Mouse (Mus musculus) kidney, postnatal 10 days (tissue): ENCODE measurements at regions not wholly inside any gene's neighbourhood (a gene's known extent, or its start where the extent isn't known, plus 50 kb on each side); places are given as distances from the start of the nearest gene placed in this dataset.
A peak's percentile ranks its signal among the peaks of the same experiment; 100 is the strongest.

Source experiments
- DNase-seq: peaks from one replicate; pipeline ENCODE4 v3.0.0; 2021; ENCODE audit warnings: mixed read lengths

- no peak for DNase-seq
Observed at GRCm38 (mm10) chr11:63620220-63620619, 301.9 kb downstream of the Hs3st3b1 start.

DNA sequence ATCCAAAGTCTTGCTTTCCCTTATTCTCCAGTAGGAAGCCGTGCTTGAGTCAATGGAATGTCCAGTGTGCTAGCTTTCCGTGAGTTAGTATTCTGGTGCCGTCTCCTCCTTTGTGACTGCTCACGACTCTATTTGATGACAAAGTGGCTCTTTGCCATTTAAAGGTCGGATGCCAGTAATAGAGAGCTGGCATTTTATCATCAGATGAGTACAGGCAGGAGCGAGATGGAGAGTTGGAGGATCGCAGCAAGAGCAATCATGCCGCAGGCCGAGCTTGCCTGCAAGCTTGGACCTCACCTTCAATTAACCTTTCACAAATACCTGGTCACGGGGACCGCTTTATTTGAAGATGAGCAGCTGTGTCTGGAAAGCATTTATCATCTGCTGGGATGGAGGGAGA is 291.8 kb downstream of the Hs3st3b1 start:
- DNase-seq, result no peak

GRCm38 (mm10) chr11:63657057-63657456 is 265.0 kb downstream of the Hs3st3b1 start:
- no peak for DNase-seq

- DNase-seq, result no peak
Observed at GRCm38 (mm10) chr11:63665268-63665934, 256.7 kb downstream of the Hs3st3b1 start.

DNA sequence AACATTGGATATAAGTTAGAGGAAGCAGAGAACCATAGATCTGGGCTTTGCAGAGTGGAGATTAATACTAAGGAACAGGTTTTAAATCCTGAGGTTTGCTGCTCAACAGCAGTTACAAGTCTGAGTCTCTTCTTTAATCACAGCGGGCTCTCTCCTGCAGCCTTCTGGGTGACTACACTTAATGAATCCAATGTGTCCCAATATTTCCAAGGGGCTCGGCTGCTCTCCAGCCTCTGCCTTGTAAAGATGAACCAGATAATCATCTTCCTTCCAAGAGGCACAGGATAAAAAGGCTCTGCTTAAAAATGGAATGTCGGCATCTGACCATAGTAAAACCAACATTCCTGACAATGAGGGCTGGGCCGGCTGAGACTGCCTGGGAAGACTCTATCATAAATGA is 251.6 kb downstream of the Hs3st3b1 start:
- no peak for DNase-seq

- DNase-seq, result no peak
Observed at GRCm38 (mm10) chr11:63671816-63672215, 250.3 kb downstream of the Hs3st3b1 start.

DNA sequence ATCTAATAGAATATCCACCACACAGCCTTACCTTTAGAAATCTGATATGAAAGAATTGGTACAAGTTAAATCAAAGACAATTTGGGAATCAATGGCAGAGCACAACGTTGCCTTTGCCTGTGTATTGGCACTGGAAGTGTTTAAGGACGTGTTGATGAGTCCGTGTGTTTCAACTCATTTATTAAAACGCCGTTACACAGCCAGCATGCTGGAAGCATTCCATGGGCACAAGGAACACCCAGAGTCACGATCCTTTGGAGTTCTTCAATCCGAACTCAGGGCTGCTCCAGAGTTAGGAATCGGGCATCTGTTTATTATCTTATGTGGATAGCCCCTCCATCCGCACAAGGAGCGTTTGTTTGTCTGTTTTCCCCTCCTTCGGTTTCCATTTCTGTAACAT is 244.2 kb downstream of the Hs3st3b1 start:
- DNase-seq, result no peak

DNA sequence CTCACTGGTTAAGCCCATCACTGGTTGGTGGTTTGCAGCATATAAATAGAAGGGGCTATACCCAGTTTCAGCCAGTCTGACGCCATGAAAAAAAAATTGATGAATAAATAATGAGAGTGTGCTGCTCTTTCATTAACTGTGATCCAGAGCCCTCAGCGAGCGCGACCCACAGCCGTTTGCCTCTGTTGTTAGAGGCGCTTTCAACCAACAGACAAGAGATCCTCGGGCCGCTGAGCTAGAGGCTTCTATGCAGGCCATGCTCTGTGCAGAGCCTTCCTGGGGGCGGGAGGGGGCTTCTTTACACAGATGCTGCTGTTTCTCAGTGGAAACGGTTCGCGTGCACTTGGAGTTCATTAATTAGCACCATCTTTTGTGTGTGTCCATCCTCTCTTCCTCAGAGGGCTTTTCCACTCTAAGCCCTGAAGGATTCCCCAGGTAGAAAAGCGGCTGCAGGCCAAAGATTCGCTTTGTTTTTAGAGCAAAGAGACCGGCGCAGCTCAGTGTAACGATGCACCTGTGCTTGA is 243.6 kb downstream of the Hs3st3b1 start:
- no peak for DNase-seq

GRCm38 (mm10) chr11:63679491-63679890 is 242.6 kb downstream of the Hs3st3b1 start:
- DNase-seq, result no peak

DNA sequence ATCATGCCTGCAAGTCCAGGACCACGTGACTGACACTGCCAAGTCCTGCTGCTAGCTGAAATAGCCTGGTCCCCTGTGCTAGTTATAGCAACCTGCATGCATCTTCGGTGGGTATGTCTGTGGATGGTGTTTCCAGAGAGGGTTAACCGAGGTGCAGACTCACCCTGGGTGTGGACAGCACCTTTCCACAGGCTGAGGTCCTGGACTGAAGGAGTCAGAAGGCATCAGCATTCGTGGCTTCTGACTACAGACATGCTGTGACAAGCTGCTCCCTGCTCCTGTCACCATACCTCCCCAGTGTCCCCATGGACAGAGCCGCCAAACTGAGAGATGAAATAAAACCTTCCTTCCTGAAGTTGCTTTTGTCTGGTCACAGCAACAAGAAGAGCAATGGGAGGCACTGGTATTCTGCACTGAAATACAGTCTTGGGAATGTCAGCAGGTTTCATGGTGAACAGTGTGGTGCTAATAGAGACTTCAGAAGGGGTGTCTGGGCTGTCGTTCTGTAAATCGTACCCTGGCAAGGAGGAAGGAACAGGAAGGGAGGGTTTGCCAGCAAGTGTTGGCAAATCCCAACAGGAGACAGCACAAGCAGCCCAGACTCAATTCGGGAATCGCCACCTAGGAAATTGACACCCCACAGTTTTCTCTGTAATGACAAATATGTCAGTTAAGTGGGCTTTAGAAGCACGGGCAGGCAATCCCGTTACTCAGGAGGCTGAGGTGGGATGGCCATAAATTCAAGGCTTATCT is 237.7 kb downstream of the Hs3st3b1 start:
- DNase-seq, result no peak

DNA sequence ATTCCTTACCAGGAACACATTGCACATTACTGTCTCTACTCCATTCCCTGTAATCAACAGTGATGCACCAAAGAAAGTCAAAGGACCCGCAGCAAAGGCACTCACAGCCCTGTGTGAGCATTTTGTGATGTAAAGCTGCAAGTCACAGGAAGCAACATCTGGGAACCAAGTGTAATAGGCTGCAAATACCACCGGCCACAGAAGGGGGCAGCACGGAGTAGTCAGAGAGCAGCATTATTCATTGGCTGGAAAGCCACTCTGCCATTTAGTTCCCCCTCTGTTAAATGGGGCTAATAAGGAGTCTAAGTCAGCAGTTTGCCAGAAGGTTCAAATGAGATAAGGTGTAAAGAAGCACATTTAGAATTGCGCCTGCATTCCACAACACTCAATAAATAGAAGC is 231.0 kb downstream of the Hs3st3b1 start:
- peak; percentile 48 for DNase-seq

DNA sequence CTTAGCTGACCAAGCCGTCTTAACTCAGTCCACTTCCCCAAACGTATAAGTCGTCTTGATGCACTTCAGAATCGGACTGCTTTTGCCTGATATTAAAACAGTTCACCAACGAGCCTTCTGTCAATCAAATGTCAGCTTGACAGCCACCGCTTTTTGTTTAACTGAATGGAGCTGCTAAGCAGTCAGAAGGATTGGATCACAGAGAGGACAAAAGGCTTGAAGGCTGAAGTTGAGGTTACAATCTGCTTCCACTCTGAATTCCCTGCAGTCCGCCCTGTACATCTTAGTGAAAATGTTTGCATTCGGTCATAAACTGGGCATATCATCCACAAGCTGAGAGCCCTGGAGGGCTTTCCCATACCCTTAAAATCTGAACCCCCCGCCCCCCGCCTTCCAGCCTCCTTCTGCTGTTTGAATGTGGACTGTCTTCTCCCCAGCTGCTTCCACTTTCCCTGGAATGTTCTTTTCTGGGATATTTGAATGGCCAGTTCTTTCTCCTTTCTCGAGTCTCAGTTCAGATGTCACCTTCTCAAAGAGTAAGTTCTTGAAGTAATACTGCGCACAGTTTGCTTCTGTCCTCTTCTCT is 217.0 kb downstream of the Hs3st3b1 start:
- DNase-seq, result no peak

DNA sequence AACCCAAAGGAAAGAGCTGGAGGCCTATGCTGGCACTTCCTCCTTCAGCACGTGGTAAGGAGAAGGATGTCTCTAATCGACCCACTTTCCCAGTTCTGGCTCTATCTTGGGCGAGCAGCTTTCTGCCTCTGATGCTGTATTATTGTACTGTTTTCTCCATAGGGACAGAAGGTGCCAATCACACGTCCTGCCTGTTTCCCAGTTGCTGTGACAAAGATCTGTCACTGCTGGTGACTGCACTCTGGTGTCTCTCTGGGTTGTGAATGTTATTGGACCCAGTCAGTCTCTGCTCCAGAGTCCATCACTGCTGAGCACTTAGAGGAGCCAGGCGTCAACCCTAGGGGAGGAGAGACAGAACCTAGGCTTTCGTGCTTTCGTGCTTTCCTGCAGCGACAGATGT is 216.0 kb downstream of the Hs3st3b1 start:
- no peak for DNase-seq

GRCm38 (mm10) chr11:63707093-63707492 is 215.0 kb downstream of the Hs3st3b1 start:
- no peak for DNase-seq

GRCm38 (mm10) chr11:63708412-63708811 is 213.7 kb downstream of the Hs3st3b1 start:
- DNase-seq, result peak; percentile 5

GRCm38 (mm10) chr11:63712053-63712864 is 209.8 kb downstream of the Hs3st3b1 start:
- DNase-seq, result no peak

GRCm38 (mm10) chr11:63722261-63722660 is 199.8 kb downstream of the Hs3st3b1 start:
- no peak for DNase-seq

GRCm38 (mm10) chr11:63730880-63731279 is 191.2 kb downstream of the Hs3st3b1 start:
- DNase-seq, result peak; percentile 8

GRCm38 (mm10) chr11:63753260-63753659 is 168.8 kb downstream of the Hs3st3b1 start:
- peak; percentile 18 for DNase-seq

DNA sequence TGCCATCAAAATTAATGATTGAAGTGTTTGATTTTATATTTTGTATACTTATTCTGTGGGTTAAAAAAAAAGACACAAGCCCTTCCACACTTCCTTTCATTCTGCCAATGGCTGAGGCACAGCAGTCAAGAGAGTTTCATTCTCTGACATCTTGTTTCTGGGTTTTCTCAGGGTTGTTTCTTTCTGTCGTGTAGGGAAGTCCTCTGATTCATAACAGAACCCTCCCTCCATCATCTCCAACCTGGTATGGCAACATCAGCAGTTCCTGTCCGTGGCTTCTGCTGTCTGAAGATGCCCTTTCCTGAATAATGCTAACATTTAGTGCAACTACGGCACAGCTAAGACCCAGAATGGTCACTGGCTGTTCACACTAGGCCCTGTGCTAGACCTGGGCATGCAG is 167.3 kb downstream of the Hs3st3b1 start:
- DNase-seq, result no peak

- peak; percentile 24 for DNase-seq
Observed at GRCm38 (mm10) chr11:63758313-63758712, 163.8 kb downstream of the Hs3st3b1 start.

DNA sequence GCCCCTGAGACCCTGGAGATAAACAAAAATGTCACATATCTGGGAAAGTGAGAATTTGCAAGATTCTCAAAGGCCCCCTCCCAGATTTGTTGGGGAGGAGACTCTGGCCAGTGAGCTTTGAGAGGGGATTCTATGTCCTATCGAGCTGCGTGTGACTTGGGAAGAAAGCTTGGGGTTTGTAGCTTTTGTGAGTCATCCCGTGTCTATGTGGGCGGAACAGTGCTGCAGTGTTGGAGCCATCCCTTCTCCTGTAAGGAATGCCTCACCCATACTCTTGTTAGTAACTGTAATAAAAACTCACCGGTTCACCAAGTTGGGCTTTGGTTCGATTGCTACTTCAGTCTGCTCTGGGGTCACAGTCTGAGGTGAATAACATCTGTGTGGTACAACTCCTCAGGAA is 160.5 kb downstream of the Hs3st3b1 start:
- DNase-seq, result no peak
